Mouse (Mus musculus) liver, embryonic 15.5 days (tissue): ENCODE measurements at regions not wholly inside any gene's neighbourhood (a gene's known extent, or its start where the extent isn't known, plus 50 kb on each side); places are given as distances from the start of the nearest gene placed in this dataset.

Experiments
- ATAC-seq: fragments of 200-750 bp; cut with Nextera tagmentation; 2 replicates; pipeline ENCODE4 v1.8.0; 2017; ENCODE audit warnings: moderate number of reproducible peaks, mild to moderate bottlenecking, moderate library complexity; ENCODE audit not compliant: insufficient read depth
- H3K27ac ChIP-seq: fragments of 300-500 bp; sonication (generic); replicated peaks from 2 replicates; pipeline ENCODE4 v1.5.1; 2015; ENCODE audit warnings: mild to moderate bottlenecking, inconsistent platforms
- H3K27me3 ChIP-seq: fragments of 300-500 bp; sonication (generic); 2 replicates; pipeline ENCODE4 v1.6.1; 2015; ENCODE audit warnings: mild to moderate bottlenecking, inconsistent platforms
- H3K36me3 ChIP-seq: fragments of 300-500 bp; sonication (generic); replicated peaks from 2 replicates; pipeline ENCODE4 v1.6.1; 2015; ENCODE audit warnings: moderate library complexity, mild to moderate bottlenecking, inconsistent platforms
- H3K4me1 ChIP-seq: fragments of 300-500 bp; sonication (generic); replicated peaks from 2 replicates; pipeline ENCODE4 v1.6.1; 2015; ENCODE audit warnings: inconsistent platforms
- H3K4me2 ChIP-seq: fragments of 300-500 bp; sonication (generic); 2 replicates; pipeline ENCODE4 v1.6.1; 2015; ENCODE audit warnings: moderate library complexity, mild to moderate bottlenecking, inconsistent platforms
- H3K4me3 ChIP-seq: fragments of 300-500 bp; sonication (generic); replicated peaks from 2 replicates; pipeline ENCODE4 v1.5.1; 2015; ENCODE audit warnings: mild to moderate bottlenecking, inconsistent platforms
- H3K9ac ChIP-seq: fragments of 300-500 bp; sonication (generic); 2 replicates; pipeline ENCODE4 v1.6.1; 2015; ENCODE audit warnings: moderate library complexity, mild to moderate bottlenecking, inconsistent platforms
- H3K9me3 ChIP-seq: fragments of 300-500 bp; sonication (generic); replicated peaks from 2 replicates; pipeline ENCODE4 v1.6.1; 2016; ENCODE audit warnings: inconsistent platforms
- WGBS: fragments of 180-500 bp; shearing (Covaris S2); methylation state at CpG from one replicate; pipeline ENCODE4 v1.1.7; 2015; ENCODE audit warnings: mixed read lengths; ENCODE audit not compliant: insufficient replicate concordance; 5-methylcytosine and 5-hydroxymethylcytosine counted together

DNA sequence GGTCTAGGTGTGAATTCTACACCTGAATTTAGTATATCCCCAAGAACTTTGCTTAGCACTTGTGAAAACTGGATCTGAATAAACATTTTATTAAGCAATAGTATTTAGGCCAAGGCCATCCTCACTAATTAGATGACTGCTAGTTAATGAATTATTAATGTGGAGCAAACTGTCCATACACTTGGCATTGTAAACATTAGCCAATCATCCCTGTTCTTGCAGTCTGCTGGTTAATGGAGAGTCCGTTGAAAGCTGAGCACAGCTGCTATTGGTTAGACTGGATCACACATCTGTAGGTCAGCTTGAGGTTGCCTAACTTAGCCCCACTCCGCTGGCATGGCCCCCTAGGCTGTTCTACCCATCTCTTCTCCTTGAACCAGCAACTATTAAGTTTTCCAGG lies 826.2 kb upstream of the 4930452B06Rik start:
- WGBS = 60% methylated on average over 2 of the region's 2 CpGs
- H3K4me2 ChIP-seq = no peak overlapping the region
- ATAC-seq = no peak
- no peak overlapping the region for H3K9ac ChIP-seq
- H3K4me3 ChIP-seq = no peak overlapping the region
- H3K4me1 ChIP-seq = no peaks in the 10 kb centered on the region
- no peaks in the 10 kb centered on the region for H3K27me3 ChIP-seq
- no peak overlapping the region for H3K27ac ChIP-seq
- no peaks in the 10 kb centered on the region for H3K36me3 ChIP-seq
- H3K9me3 ChIP-seq = no peaks in the 10 kb centered on the region

DNA sequence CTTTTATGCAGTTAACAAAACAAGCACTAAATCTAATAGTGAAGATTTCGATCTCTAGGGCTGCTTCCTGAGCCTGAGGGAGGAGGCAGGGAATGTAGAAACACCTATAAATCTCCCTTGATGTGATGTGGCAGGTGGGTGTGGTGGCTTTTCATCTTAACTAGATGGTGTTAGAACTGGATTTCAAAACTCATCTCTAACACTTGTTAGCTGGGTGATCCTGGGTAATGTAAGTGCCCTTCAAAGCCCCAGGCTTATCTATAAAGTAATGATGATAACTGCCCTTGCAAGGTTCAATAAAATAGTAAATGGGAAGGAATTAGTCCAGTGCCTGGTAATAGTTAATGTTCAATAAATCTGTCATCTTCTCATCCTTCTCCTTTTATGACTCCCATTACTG lies 822.5 kb upstream of the 4930452B06Rik start:
- Histone ChIP-seq H3K27ac (no peak overlapping the region), H3K36me3 (no peaks in the 10 kb centered on the region), H3K4me1 (no peaks in the 10 kb centered on the region), H3K9ac (no peak overlapping the region), H3K4me2 (no peak overlapping the region), H3K4me3 (no peak overlapping the region), H3K27me3 (no peaks in the 10 kb centered on the region), H3K9me3 (no peaks in the 10 kb centered on the region)
- no peak for ATAC-seq
- WGBS = 30% methylated on average over 1 of the region's 1 CpGs

DNA sequence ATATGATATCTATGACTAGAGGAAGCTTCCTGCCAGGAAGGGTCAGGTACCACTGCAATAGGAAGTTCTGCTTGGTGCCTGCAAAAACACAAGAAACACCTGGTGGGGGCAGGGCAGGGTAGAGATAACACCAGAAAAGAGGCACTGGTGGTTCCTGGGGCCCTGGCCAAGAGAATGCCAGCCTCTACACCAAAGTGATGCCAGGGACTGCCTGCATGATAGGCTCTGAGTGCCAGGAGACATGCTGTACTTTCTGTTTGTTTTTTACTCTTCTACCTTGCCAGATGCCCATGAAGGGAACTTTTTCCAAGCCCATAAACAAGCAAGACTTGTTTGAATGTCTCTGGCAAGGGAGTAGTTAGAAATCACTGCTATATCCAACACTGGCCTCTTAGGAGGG lies 812.9 kb upstream of the 4930452B06Rik start:
- Histone ChIP-seq H3K36me3 (no peaks in the 10 kb centered on the region), H3K4me3 (no peak overlapping the region), H3K4me2 (no peak overlapping the region), H3K27me3 (no peaks in the 10 kb centered on the region), H3K9me3 (no peaks in the 10 kb centered on the region), H3K27ac (no peak overlapping the region), H3K9ac (no peak overlapping the region), H3K4me1 (no peaks in the 10 kb centered on the region)
- no peak for ATAC-seq

DNA sequence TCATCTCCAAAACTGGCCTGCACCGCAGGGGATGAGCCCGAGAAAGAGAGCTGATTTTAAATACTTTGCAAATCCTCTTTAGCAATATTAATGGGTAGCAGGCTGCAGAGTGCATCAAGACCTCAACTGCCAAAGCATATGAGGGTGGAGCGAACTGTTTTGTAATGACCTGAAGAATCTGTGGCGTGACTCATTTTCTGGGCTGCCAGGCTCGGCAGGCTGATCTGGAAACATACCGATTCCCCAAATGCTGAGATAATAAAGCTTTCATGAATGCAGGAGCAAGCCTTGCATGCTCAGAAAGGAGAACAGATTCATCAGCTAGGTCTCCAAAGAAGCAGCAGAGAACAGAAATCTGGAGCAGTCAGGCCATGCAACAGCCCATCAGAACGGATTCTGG lies 809.1 kb upstream of the 4930452B06Rik start:
- Histone ChIP-seq H3K4me2 (no peak overlapping the region), H3K36me3 (no peaks in the 10 kb centered on the region), H3K4me1 (no peaks in the 10 kb centered on the region), H3K9me3 (no peaks in the 10 kb centered on the region), H3K4me3 (no peak overlapping the region), H3K27ac (no peak overlapping the region), H3K9ac (no peak overlapping the region), H3K27me3 (no peaks in the 10 kb centered on the region)
- 68% methylated on average over 7 of the region's 7 CpGs for WGBS
- ATAC-seq = no peak

DNA sequence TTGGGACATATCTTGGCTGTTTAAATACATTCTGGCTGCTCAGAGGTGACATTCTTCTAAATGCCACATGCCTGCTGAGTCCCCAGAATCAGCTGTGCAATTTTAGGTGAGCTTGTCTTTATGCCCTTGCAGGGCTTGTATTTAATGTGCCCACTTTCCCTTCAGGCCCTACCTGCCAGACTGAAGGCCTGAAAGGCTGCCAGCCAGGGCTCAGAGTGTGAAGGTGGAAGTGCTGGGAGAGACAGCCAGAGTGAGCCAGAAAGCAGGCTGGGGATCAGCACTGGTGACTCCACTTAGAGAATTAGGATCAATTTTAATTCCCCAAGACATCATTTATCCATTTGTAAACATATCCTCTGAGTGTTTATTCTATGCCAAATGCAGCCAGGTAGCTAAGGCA lies 803.6 kb upstream of the 4930452B06Rik start:
- H3K4me1 ChIP-seq = 0 out of 2 replicates have a peak, but pooled peaks cover 6% of the 10 kb centered on the region
- no peak overlapping the region for H3K27ac ChIP-seq
- H3K36me3 ChIP-seq = no peaks in the 10 kb centered on the region
- no peaks in the 10 kb centered on the region for H3K9me3 ChIP-seq
- H3K27me3 ChIP-seq = no peaks in the 10 kb centered on the region
- no peak overlapping the region for H3K4me3 ChIP-seq
- no peak overlapping the region for H3K9ac ChIP-seq
- ATAC-seq = no peak
- no peak overlapping the region for H3K4me2 ChIP-seq

DNA sequence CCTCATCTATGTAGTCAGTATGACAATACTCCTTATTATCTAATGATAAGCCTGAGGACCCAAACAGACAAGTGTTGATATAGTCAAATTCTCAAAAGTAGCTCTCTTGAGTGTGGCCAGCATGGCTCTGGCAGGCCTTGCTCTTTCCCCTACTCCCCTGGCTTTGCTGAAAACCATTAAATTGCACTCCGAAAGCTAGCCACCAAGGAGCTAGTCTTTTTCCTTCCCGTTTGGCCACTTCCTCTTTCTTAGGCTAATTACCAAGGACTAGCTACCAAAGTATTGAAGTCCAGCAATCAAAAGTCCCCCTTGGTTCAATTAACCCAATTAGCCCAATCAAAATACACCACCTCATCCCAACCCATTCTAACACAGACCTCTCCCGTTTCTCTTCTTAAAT lies 802.6 kb upstream of the 4930452B06Rik start:
- H3K27me3 ChIP-seq = no peaks in the 10 kb centered on the region
- H3K27ac ChIP-seq = no peak overlapping the region
- no peak overlapping the region for H3K4me2 ChIP-seq
- H3K4me1 ChIP-seq = 0 out of 2 replicates have a peak, but pooled peaks cover 6% of the 10 kb centered on the region
- WGBS = 35% methylated on average over 3 of the region's 3 CpGs
- H3K9ac ChIP-seq = no peak overlapping the region
- no peak overlapping the region for H3K4me3 ChIP-seq
- H3K9me3 ChIP-seq = no peaks in the 10 kb centered on the region
- no peak for ATAC-seq
- no peaks in the 10 kb centered on the region for H3K36me3 ChIP-seq

DNA sequence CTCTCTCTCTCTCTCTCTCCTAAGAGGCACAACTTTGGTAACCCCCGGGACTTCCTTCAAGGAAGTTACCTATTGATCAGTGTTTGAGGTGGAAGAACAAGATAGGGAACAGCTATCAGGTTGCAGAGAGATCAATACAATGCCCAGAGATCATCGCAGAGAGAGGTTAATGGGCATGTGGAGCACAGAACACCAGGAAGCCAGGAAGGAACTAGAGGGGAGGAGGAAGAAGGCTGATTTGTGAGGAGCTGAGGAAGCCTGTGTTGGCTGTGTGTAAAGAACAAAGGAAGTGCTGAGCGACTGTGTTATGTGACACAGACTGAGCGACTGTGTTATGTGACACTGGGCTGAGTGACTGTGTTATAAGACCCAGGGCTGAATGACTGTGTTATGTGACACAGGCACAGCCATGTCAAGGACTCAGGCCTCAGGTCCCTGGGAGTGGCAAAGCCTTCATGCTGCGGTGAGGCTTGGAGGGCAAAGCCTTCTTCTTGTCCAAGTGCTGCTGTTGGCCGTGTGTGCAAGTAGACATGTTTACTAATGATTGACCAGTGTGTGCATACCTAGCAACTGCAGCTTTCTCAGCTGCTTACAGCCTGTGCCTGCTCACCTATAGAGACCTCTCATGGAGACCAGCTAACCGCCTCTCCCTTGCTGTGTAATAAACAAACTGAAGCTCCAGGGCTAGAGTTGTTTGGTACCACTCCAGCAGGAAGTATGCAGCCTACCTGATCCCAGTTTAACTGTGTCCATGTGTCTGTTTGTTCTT lies 801.8 kb upstream of the 4930452B06Rik start:
- H3K9me3 ChIP-seq = no peaks in the 10 kb centered on the region
- no peak overlapping the region for H3K9ac ChIP-seq
- 0 out of 2 replicates have a peak, but pooled peaks cover 6% of the 10 kb centered on the region for H3K4me1 ChIP-seq
- 33% methylated on average over 7 of the region's 7 CpGs for WGBS
- no peak overlapping the region for H3K4me3 ChIP-seq
- H3K27me3 ChIP-seq = no peaks in the 10 kb centered on the region
- no peaks in the 10 kb centered on the region for H3K36me3 ChIP-seq
- H3K27ac ChIP-seq = no peak overlapping the region
- no peak overlapping the region for H3K4me2 ChIP-seq
- ATAC-seq = no peak

DNA sequence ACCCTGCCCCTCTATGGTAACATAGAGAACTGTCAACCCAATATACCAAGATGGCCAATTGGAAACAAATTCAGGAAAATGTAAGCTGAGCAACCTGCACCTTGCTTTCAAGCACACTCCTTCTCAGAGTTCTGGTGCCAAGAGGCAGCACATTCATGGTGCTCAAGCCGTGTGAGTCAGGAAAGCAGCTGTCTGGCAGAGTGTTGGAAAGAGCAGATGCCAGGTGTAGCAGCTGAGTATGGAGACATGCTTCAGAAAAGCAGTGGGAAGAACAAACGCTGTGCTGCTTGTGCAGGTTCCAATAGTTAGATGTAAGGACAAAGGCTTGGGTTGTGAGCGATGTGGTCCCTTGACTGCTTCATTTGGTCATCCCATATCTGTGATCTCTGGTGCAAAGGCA lies 794.0 kb upstream of the 4930452B06Rik start:
- Histone ChIP-seq H3K4me1 (no peaks in the 10 kb centered on the region), H3K27me3 (no peaks in the 10 kb centered on the region), H3K4me2 (no peak overlapping the region), H3K9ac (no peak overlapping the region), H3K36me3 (no peaks in the 10 kb centered on the region), H3K9me3 (no peaks in the 10 kb centered on the region), H3K4me3 (no peak overlapping the region), H3K27ac (no peak overlapping the region)
- no peak for ATAC-seq
- WGBS = 68% methylated on average over 3 of the region's 3 CpGs

DNA sequence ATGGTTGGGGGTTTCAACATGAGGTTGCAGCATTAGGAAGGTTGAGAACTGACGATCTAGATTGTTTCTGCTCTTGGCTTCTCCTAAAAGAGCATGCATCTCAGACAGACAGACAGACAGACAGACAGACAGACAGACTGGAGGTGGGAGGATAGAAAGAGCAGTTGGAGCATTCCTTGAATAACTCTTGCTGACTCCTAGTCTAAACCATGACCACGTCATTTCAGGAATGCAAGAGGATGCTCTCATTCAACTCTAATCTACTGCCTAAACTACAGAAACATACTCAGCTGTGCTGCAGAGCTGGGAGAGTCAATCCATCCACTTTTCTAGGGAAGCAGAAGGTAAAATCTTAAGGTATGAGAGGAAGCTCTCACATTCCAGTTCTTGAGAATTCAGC lies 792.8 kb upstream of the 4930452B06Rik start:
- no peak overlapping the region for H3K4me3 ChIP-seq
- H3K4me1 ChIP-seq = no peaks in the 10 kb centered on the region
- no peak for ATAC-seq
- no peaks in the 10 kb centered on the region for H3K27me3 ChIP-seq
- WGBS = 44% methylated on average over 2 of the region's 2 CpGs
- H3K27ac ChIP-seq = no peak overlapping the region
- no peaks in the 10 kb centered on the region for H3K36me3 ChIP-seq
- H3K9ac ChIP-seq = no peak overlapping the region
- no peak overlapping the region for H3K4me2 ChIP-seq
- H3K9me3 ChIP-seq = no peaks in the 10 kb centered on the region

DNA sequence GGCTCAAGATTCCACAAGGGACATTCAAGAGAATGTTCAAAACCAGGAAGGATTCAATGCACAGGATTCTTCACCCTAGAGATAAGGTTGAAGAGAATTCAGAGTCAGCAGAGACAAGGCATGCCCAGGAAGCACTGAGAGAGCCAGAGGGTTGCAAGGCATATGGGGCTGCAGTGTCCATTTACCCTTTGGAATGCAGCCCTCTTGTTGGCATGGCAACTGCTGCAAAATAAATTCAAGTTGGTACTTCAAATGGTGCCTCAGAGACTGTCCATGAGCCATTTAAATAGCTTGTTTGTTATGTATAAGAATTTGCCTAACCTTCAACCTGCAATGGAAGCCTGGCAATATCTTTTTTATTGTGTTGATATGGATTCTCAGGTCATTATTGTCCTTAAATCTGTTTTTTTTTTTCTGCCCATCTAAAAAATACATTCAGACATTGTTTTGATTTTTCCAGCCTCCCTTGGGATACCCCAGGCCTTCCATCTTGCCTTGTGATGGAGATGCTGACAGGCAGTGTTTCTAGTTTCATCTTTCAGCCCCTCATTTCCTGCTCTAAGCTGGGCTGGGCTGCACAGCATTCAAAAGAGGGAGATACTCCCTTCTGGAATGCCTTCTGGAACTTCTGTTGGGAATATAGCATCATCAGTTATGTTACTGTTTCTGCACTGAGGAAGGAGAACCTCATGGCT lies 791.9 kb upstream of the 4930452B06Rik start:
- Histone ChIP-seq H3K9me3 (no peaks in the 10 kb centered on the region), H3K27ac (no peak overlapping the region), H3K27me3 (no peaks in the 10 kb centered on the region), H3K4me3 (no peak overlapping the region), H3K36me3 (no peaks in the 10 kb centered on the region), H3K9ac (no peak overlapping the region), H3K4me2 (no peak overlapping the region), H3K4me1 (no peaks in the 10 kb centered on the region)
- no peak for ATAC-seq

DNA sequence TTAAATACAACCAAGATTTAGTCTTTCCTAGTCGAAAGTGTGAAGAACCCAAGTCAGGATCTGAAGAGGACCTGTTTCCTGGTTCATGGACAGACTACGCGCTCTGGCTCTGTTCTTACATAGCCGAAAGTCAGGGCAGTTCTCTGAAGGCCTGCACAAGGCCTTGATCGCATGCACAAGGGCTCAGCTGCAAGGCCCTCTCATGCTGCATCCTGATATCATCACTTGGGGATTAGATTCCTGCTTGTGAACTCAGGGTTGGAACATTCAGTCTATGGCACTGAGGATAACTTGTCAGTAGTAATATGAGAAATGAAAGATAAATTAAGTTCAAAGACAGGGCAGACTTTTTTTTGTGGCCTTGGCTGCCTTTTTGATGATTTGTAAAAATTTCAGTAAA lies 789.9 kb upstream of the 4930452B06Rik start:
- Histone ChIP-seq H3K27ac (no peak overlapping the region), H3K27me3 (no peaks in the 10 kb centered on the region), H3K9me3 (no peaks in the 10 kb centered on the region), H3K4me2 (no peak overlapping the region), H3K36me3 (no peaks in the 10 kb centered on the region), H3K4me3 (no peak overlapping the region), H3K4me1 (no peaks in the 10 kb centered on the region), H3K9ac (no peak overlapping the region)
- no peak for ATAC-seq
- WGBS = 71% methylated on average over 5 of the region's 5 CpGs

DNA sequence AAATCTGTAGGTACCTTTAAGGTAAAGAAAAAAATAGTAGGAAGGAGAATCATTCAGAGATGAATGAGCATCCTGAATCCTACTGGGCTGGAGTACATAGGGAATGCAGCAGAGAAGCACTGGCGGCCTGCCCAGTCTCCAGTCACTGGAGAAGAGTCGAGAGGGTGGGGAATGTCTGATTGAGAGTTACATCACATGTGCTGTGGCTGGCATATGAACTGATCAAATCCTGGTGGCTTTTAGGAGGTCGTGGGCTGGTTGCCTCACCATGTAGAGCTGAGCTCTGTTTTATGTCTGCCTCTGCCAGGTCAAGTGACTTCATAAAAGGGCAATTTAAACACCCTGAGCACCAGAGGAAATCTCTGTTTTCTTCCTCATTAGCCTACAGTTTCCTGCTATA lies 783.9 kb upstream of the 4930452B06Rik start:
- H3K4me2 ChIP-seq = no peak overlapping the region
- H3K36me3 ChIP-seq = no peaks in the 10 kb centered on the region
- H3K9me3 ChIP-seq = no peaks in the 10 kb centered on the region
- no peak overlapping the region for H3K4me3 ChIP-seq
- no peak overlapping the region for H3K27ac ChIP-seq
- WGBS = 31% methylated on average over 3 of the region's 3 CpGs
- no peaks in the 10 kb centered on the region for H3K4me1 ChIP-seq
- no peaks in the 10 kb centered on the region for H3K27me3 ChIP-seq
- no peak overlapping the region for H3K9ac ChIP-seq
- ATAC-seq = no peak
